9 mouse cellular contexts compared by ENCODE assay signal in the genomic region with DNA sequence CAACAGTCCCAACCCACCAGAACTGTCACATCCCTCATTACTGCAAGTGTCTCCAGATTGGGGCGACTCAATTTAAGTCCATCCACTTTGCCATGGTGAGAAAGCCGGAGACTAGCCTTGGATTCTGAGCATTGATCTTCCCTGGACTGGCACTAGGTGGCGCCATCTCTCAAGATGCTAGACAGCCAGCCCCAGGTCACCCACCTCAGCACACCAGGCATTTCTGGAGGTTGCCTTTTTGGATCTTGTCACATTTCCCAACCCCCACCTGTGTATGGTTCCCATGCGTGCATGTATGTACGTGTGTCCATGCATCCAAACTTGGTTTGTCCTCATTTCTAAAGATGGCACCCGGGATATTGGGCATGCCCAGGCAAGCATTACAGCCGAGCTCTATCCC.
A peak's percentile ranks its signal among the peaks of the same experiment; 100 is the strongest.
DNase-seq lines count a peak whose midpoint lies in the region; ATAC-seq and TF ChIP-seq lines count a peak whose summit lies in the region.
"Had no signal": no experiment of that assay in that cellular context is flagged by ENCODE, and none has a peak within 500 bp of the region (broad histone marks: within the 10 kb centered on the region; RNA-seq: fewer than 3 reads in every experiment).

No protein-coding gene starts in this region.

- 56% methylated on average over 7 of the region's 7 CpGs for WGBS in neural tube, embryonic 15.5 days
- WGBS in forebrain, embryonic 16.5 days: 51% methylated on average over 7 of the region's 7 CpGs
- WGBS in liver, adult 2 months: 73% methylated on average over 7 of the region's 7 CpGs
- 47% methylated on average over 7 of the region's 7 CpGs for WGBS in neural tube, embryonic 13.5 days

- no peaks in the 10 kb centered on the region for H3K79me2 ChIP-seq in liver, adult 2 months (ENCODE audit: control insufficient read depth, insufficient read depth, low read length)

- no peak for TF ChIP-seq POLR2A in liver, adult 2 months (IDR thresholded peaks at IDR 0.05; ENCODE audit: extremely low read depth, insufficient read depth, low read length)

- no peak overlapping the region for H3K4me3 ChIP-seq in neural tube, embryonic 15.5 days (replicated peaks)
- no peak overlapping the region for H3K4me3 ChIP-seq in forebrain, embryonic 16.5 days (replicated peaks; ENCODE audit: low read length)
- no peak overlapping the region for H3K4me3 ChIP-seq in liver, adult 2 months (ENCODE audit: insufficient read depth, low read depth, low read length)
- H3K4me3 ChIP-seq in neural tube, embryonic 13.5 days: no peak overlapping the region
- H3K4me3 ChIP-seq: neural tube, embryonic 12.5 days had no signal

- no peak for ATAC-seq in neural tube, embryonic 15.5 days (ENCODE audit: low FRiP score)
- ATAC-seq in forebrain, embryonic 16.5 days: peak; percentile 25; the same call in 1 of the 2 replicates
- 0 out of 2 replicates have a peak, but pooled peaks have one; percentile 29 for ATAC-seq in neural tube, embryonic 13.5 days (ENCODE audit: low read depth)

- H3K36me3 ChIP-seq in neural tube, embryonic 15.5 days: peaks cover 52% of the 10 kb centered on the region
- peaks cover 19% of the 10 kb centered on the region for H3K36me3 ChIP-seq in forebrain, embryonic 16.5 days (ENCODE audit: control insufficient read depth, insufficient read depth)
- peaks cover 7% of the 10 kb centered on the region; the same call in 1 of the 2 replicates for H3K36me3 ChIP-seq in liver, adult 2 months (ENCODE audit: control insufficient read depth, insufficient read depth, low read length)
- peaks cover 74% of the 10 kb centered on the region for H3K36me3 ChIP-seq in neural tube, embryonic 13.5 days

- no peak overlapping the region for H3K9ac ChIP-seq in neural tube, embryonic 15.5 days (replicated peaks)
- H3K9ac ChIP-seq in forebrain, embryonic 16.5 days (replicated peaks; ENCODE audit: low read depth, low read length): no peak overlapping the region
- H3K9ac ChIP-seq in liver, adult 2 months (ENCODE audit: low read depth, low read length): no peak overlapping the region
- H3K9ac ChIP-seq in neural tube, embryonic 13.5 days: no peak overlapping the region
- H3K9ac ChIP-seq: neural tube, embryonic 12.5 days had no signal

- H3K27me3 ChIP-seq in neural tube, embryonic 15.5 days (replicated peaks): no peaks in the 10 kb centered on the region
- H3K27me3 ChIP-seq in forebrain, embryonic 16.5 days (replicated peaks; ENCODE audit: control insufficient read depth, insufficient read depth, low read length): no peaks in the 10 kb centered on the region
- no peaks in the 10 kb centered on the region for H3K27me3 ChIP-seq in liver, adult 2 months (ENCODE audit: control insufficient read depth, insufficient read depth, low read length)
- H3K27me3 ChIP-seq in neural tube, embryonic 13.5 days: no peaks in the 10 kb centered on the region
- H3K27me3 ChIP-seq: neural tube, embryonic 12.5 days had no signal

- H3K4me2 ChIP-seq in neural tube, embryonic 15.5 days: no peak overlapping the region
- H3K4me2 ChIP-seq in forebrain, embryonic 16.5 days (ENCODE audit: low read length): no peak overlapping the region
- no peak overlapping the region for H3K4me2 ChIP-seq in neural tube, embryonic 13.5 days
- H3K4me2 ChIP-seq: neural tube, embryonic 12.5 days had no signal

- peak; percentile 83 for TF ChIP-seq CTCF in liver, adult 2 months (IDR thresholded peaks at IDR 0.05; ENCODE audit: low read depth, low read length)

- H3K4me1 ChIP-seq in neural tube, embryonic 15.5 days: peaks cover 6% of the 10 kb centered on the region
- no peaks in the 10 kb centered on the region; the same call in 1 of the 2 replicates for H3K4me1 ChIP-seq in forebrain, embryonic 16.5 days (replicated peaks; ENCODE audit: control insufficient read depth, insufficient read depth, low read length)
- H3K4me1 ChIP-seq in liver, adult 2 months (ENCODE audit: control insufficient read depth, insufficient read depth, low read length): no peaks in the 10 kb centered on the region
- H3K4me1 ChIP-seq in neural tube, embryonic 13.5 days (replicated peaks): peaks cover 17% of the 10 kb centered on the region

- no peaks in the 10 kb centered on the region for H3K9me3 ChIP-seq in neural tube, embryonic 15.5 days (replicated peaks)
- no peaks in the 10 kb centered on the region for H3K9me3 ChIP-seq in forebrain, embryonic 16.5 days (ENCODE audit: control insufficient read depth, low read length)
- no peaks in the 10 kb centered on the region for H3K9me3 ChIP-seq in neural tube, embryonic 13.5 days
- H3K9me3 ChIP-seq: neural tube, embryonic 12.5 days had no signal

- DNase-seq in neural tube, embryonic 10.5 days (ENCODE audit: extremely low spot score, low spot score): peak; percentile 64
- DNase-seq in c-Kit-negative CD71-positive TER-119-positive erythroid progenitor cells, embryonic 14.5 days (ENCODE audit: low read depth, low spot score): peak; percentile 25
- peak; percentile 57 for DNase-seq in kidney, adult 9 months
- peak; percentile 20 for DNase-seq in liver, adult 2 months (ENCODE audit: extremely low read depth, low read depth, low spot score)
- peak; percentile 34 to 71 for DNase-seq in thymus, postnatal 10 days (ENCODE audit: low spot score in 2 of 2)

- H3K27ac ChIP-seq in neural tube, embryonic 15.5 days (replicated peaks): no peak overlapping the region
- no peak overlapping the region for H3K27ac ChIP-seq in forebrain, embryonic 16.5 days (ENCODE audit: low read length)
- H3K27ac ChIP-seq in liver, adult 2 months (replicated peaks; ENCODE audit: insufficient read depth, low read depth, low read length): no peak overlapping the region
- 0 out of 2 replicates have a peak overlapping the region, but pooled peaks have one; percentile 52 for H3K27ac ChIP-seq in neural tube, embryonic 13.5 days (replicated peaks)
- H3K27ac ChIP-seq: neural tube, embryonic 12.5 days had no signal
